Mouse (Mus musculus): ENCODE data around the gene Zc3hav1. TPM values are rescaled to one million over a fixed set of nuclear protein-coding genes. Genes with fewer than 3 reads are reported as not detected.

Gene Zc3hav1
- polyA plus RNA-seq, 1 experiment from 2014 or later: 6.3 TPM

GRCm38 (mm10) chr6:38355862-38356261, 1.5 kb upstream of the Zc3hav1 start:
- no peak for ATAC-seq (ENCODE audit: insufficient number of reproducible peaks, insufficient read depth, low FRiP score, low read depth)

GRCm38 (mm10) chr6:38355354-38355823, 986 bp upstream of the Zc3hav1 start:
- no peaks in the 10 kb centered on the region for H3K9me3 ChIP-seq (ENCODE audit: control insufficient read depth, low read depth, low read length)
- no peak overlapping the region for H3K27ac ChIP-seq (ENCODE audit: low read length)
- no peak overlapping the region for H3K9ac ChIP-seq (replicated peaks; ENCODE audit: low read depth, low read length)
- no peak for ATAC-seq (ENCODE audit: insufficient number of reproducible peaks, insufficient read depth, low FRiP score, low read depth)
- H3K4me1 ChIP-seq (ENCODE audit: control insufficient read depth, insufficient read depth, low read length): no peaks in the 10 kb centered on the region; the same call in 1 of the 2 replicates
- H3K36me3 ChIP-seq (ENCODE audit: control insufficient read depth, insufficient read depth, low read length): no peaks in the 10 kb centered on the region
- peak overlapping the region; percentile 70; the same call in 1 of the 2 replicates for H3K4me3 ChIP-seq (ENCODE audit: low read depth, low read length)
- H3K4me2 ChIP-seq (replicated peaks; ENCODE audit: low read depth, low read length): peak overlapping the region; percentile 55; the same call in 1 of the 2 replicates
- H3K27me3 ChIP-seq (ENCODE audit: control insufficient read depth, insufficient read depth, low read length): peaks cover 7% of the 10 kb centered on the region
- WGBS: 4% methylated on average over 8 of the region's 8 CpGs

More at GRCm38 (mm10) chr6:38355862-38356261, 1.5 kb upstream of the Zc3hav1 start:
- H3K9ac ChIP-seq (replicated peaks; ENCODE audit: low read depth, low read length): no peak overlapping the region
- peaks cover 7% of the 10 kb centered on the region for H3K27me3 ChIP-seq (ENCODE audit: control insufficient read depth, insufficient read depth, low read length)
- H3K36me3 ChIP-seq (ENCODE audit: control insufficient read depth, insufficient read depth, low read length): no peaks in the 10 kb centered on the region
- no peak overlapping the region for H3K4me2 ChIP-seq (replicated peaks; ENCODE audit: low read depth, low read length)
- no peaks in the 10 kb centered on the region for H3K9me3 ChIP-seq (ENCODE audit: control insufficient read depth, low read depth, low read length)
- no peak overlapping the region for H3K27ac ChIP-seq (ENCODE audit: low read length)
- no peak overlapping the region for H3K4me3 ChIP-seq (ENCODE audit: low read depth, low read length)
- 16% methylated on average over 7 of the region's 7 CpGs for WGBS
- H3K4me1 ChIP-seq (ENCODE audit: control insufficient read depth, insufficient read depth, low read length): no peaks in the 10 kb centered on the region; the same call in 1 of the 2 replicates

GRCm38 (mm10) chr6:38354723-38355353, 435 bp upstream of the Zc3hav1 start:
- Histone ChIP-seq H3K9ac (replicated peaks; ENCODE audit: low read depth, low read length) (no peak overlapping the region), H3K4me3 (ENCODE audit: low read depth, low read length) (peak overlapping the region; percentile 70), H3K27ac (ENCODE audit: low read length) (no peak overlapping the region), H3K36me3 (ENCODE audit: control insufficient read depth, insufficient read depth, low read length) (no peaks in the 10 kb centered on the region), H3K9me3 (ENCODE audit: control insufficient read depth, low read depth, low read length) (no peaks in the 10 kb centered on the region), H3K4me1 (ENCODE audit: control insufficient read depth, insufficient read depth, low read length) (no peaks in the 10 kb centered on the region; the same call in 1 of the 2 replicates), H3K27me3 (ENCODE audit: control insufficient read depth, insufficient read depth, low read length) (peaks cover 7% of the 10 kb centered on the region), H3K4me2 (replicated peaks; ENCODE audit: low read depth, low read length) (peak overlapping the region; percentile 55)
- 3% methylated on average over 20 of the region's 20 CpGs for WGBS
- ATAC-seq (ENCODE audit: insufficient number of reproducible peaks, insufficient read depth, low FRiP score, low read depth): no peak

- no peaks in the 10 kb centered on the region; the same call in 1 of the 2 replicates for H3K4me1 ChIP-seq (ENCODE audit: control insufficient read depth, insufficient read depth, low read length)
- peaks cover 7% of the 10 kb centered on the region for H3K27me3 ChIP-seq (ENCODE audit: control insufficient read depth, insufficient read depth, low read length)
- H3K9me3 ChIP-seq (ENCODE audit: control insufficient read depth, low read depth, low read length): no peaks in the 10 kb centered on the region
- peak overlapping the region; percentile 70 for H3K4me3 ChIP-seq (ENCODE audit: low read depth, low read length)
- no peaks in the 10 kb centered on the region for H3K36me3 ChIP-seq (ENCODE audit: control insufficient read depth, insufficient read depth, low read length)
- no peak for ATAC-seq (ENCODE audit: insufficient number of reproducible peaks, insufficient read depth, low FRiP score, low read depth)
- H3K27ac ChIP-seq (ENCODE audit: low read length): no peak overlapping the region
- peak overlapping the region; percentile 55; the same call in 1 of the 2 replicates for H3K4me2 ChIP-seq (replicated peaks; ENCODE audit: low read depth, low read length)
- H3K9ac ChIP-seq (replicated peaks; ENCODE audit: low read depth, low read length): no peak overlapping the region
- WGBS: 12% methylated on average over 13 of the region's 13 CpGs
Measured at GRCm38 (mm10) chr6:38353181-38353580, 1.2 kb downstream of the Zc3hav1 start.

GRCm38 (mm10) chr6:38352451-38352850, 2.0 kb downstream of the Zc3hav1 start:
- no peak for ATAC-seq (ENCODE audit: insufficient number of reproducible peaks, insufficient read depth, low FRiP score, low read depth)
- Histone ChIP-seq H3K36me3 (ENCODE audit: control insufficient read depth, insufficient read depth, low read length) (no peaks in the 10 kb centered on the region), H3K4me1 (ENCODE audit: control insufficient read depth, insufficient read depth, low read length) (no peaks in the 10 kb centered on the region; the same call in 1 of the 2 replicates), H3K9me3 (ENCODE audit: control insufficient read depth, low read depth, low read length) (no peaks in the 10 kb centered on the region), H3K9ac (replicated peaks; ENCODE audit: low read depth, low read length) (no peak overlapping the region), H3K27me3 (ENCODE audit: control insufficient read depth, insufficient read depth, low read length) (peaks cover 7% of the 10 kb centered on the region), H3K4me2 (replicated peaks; ENCODE audit: low read depth, low read length) (no peak overlapping the region), H3K4me3 (ENCODE audit: low read depth, low read length) (no peak overlapping the region), H3K27ac (ENCODE audit: low read length) (no peak overlapping the region)
- WGBS: 16% methylated on average over 10 of the region's 10 CpGs

GRCm38 (mm10) chr6:38351930-38352329, 2.5 kb downstream of the Zc3hav1 start:
- no peak overlapping the region for H3K4me3 ChIP-seq (ENCODE audit: low read depth, low read length)
- H3K27me3 ChIP-seq (ENCODE audit: control insufficient read depth, insufficient read depth, low read length): peaks cover 7% of the 10 kb centered on the region
- no peak for ATAC-seq (ENCODE audit: insufficient number of reproducible peaks, insufficient read depth, low FRiP score, low read depth)
- no peaks in the 10 kb centered on the region for H3K9me3 ChIP-seq (ENCODE audit: control insufficient read depth, low read depth, low read length)
- no peaks in the 10 kb centered on the region; the same call in 1 of the 2 replicates for H3K4me1 ChIP-seq (ENCODE audit: control insufficient read depth, insufficient read depth, low read length)
- no peak overlapping the region for H3K27ac ChIP-seq (ENCODE audit: low read length)
- H3K9ac ChIP-seq (replicated peaks; ENCODE audit: low read depth, low read length): no peak overlapping the region
- no peaks in the 10 kb centered on the region for H3K36me3 ChIP-seq (ENCODE audit: control insufficient read depth, insufficient read depth, low read length)
- no peak overlapping the region for H3K4me2 ChIP-seq (replicated peaks; ENCODE audit: low read depth, low read length)
- WGBS: 55% methylated on average over 4 of the region's 4 CpGs

- no peaks in the 10 kb centered on the region for H3K9me3 ChIP-seq (ENCODE audit: control insufficient read depth, low read depth, low read length)
- H3K4me1 ChIP-seq (ENCODE audit: control insufficient read depth, insufficient read depth, low read length): no peaks in the 10 kb centered on the region; the same call in 1 of the 2 replicates
- no peak overlapping the region for H3K9ac ChIP-seq (replicated peaks; ENCODE audit: low read depth, low read length)
- H3K4me3 ChIP-seq (ENCODE audit: low read depth, low read length): no peak overlapping the region
- no peak overlapping the region for H3K4me2 ChIP-seq (replicated peaks; ENCODE audit: low read depth, low read length)
- no peaks in the 10 kb centered on the region for H3K36me3 ChIP-seq (ENCODE audit: control insufficient read depth, insufficient read depth, low read length)
- WGBS: 63% methylated on average over 9 of the region's 9 CpGs
- H3K27ac ChIP-seq (ENCODE audit: low read length): no peak overlapping the region
- peaks cover 7% of the 10 kb centered on the region for H3K27me3 ChIP-seq (ENCODE audit: control insufficient read depth, insufficient read depth, low read length)
- ATAC-seq (ENCODE audit: insufficient number of reproducible peaks, insufficient read depth, low FRiP score, low read depth): no peak
Measured at GRCm38 (mm10) chr6:38349806-38350205, 4.6 kb downstream of the Zc3hav1 start.

- Histone ChIP-seq H3K9ac (replicated peaks; ENCODE audit: low read depth, low read length) (no peak overlapping the region), H3K4me2 (replicated peaks; ENCODE audit: low read depth, low read length) (no peak overlapping the region), H3K27ac (ENCODE audit: low read length) (no peak overlapping the region), H3K36me3 (ENCODE audit: control insufficient read depth, insufficient read depth, low read length) (no peaks in the 10 kb centered on the region), H3K27me3 (ENCODE audit: control insufficient read depth, insufficient read depth, low read length) (peaks cover 7% of the 10 kb centered on the region), H3K9me3 (ENCODE audit: control insufficient read depth, low read depth, low read length) (no peaks in the 10 kb centered on the region), H3K4me3 (ENCODE audit: low read depth, low read length) (no peak overlapping the region), H3K4me1 (ENCODE audit: control insufficient read depth, insufficient read depth, low read length) (no peaks in the 10 kb centered on the region)
- no peak for ATAC-seq (ENCODE audit: insufficient number of reproducible peaks, insufficient read depth, low FRiP score, low read depth)
- 87% methylated on average over 6 of the region's 6 CpGs for WGBS
Measured at GRCm38 (mm10) chr6:38348811-38349453, 5.5 kb downstream of the Zc3hav1 start.
